Mouse (Mus musculus) frontal cortex, postnatal 36 days (tissue): ENCODE data around the gene Galk2.
A peak's percentile ranks its signal among the peaks of the same experiment; 100 is the strongest.

ENCODE experiments used
- DNase-seq, 2 experiments: peaks; one replicate each; pipeline ENCODE4 v3.0.0; 2022; ENCODE audit warnings: low spot score in 2 of 2

Gene Galk2

GRCm38 (mm10) chr2:125858521-125859280 lies at the start of gene Galk2, which contains the start of gene Cops2:
TSS of gene Galk2 (plus strand) at chr2:125859109.
TSS of gene Cops2 (minus strand) at chr2:125859139.
- peak; percentile 95 to 97 for DNase-seq

GRCm38 (mm10) chr2:125809551-125809950 lies 49.4 kb upstream of the Galk2 start:
- peak; percentile 36 to 73 for DNase-seq

- DNase-seq, result peak in 1 of 2 experiments; percentile 51
Observed at GRCm38 (mm10) chr2:125811332-125811731, 47.6 kb upstream of the Galk2 start.

- no peak for DNase-seq
Observed at GRCm38 (mm10) chr2:125813972-125814595, 44.8 kb upstream of the Galk2 start.

GRCm38 (mm10) chr2:125820397-125820796 lies 38.5 kb upstream of the Galk2 start:
- no peak for DNase-seq

- no peak for DNase-seq
Observed at GRCm38 (mm10) chr2:125826201-125826600, 32.7 kb upstream of the Galk2 start.

DNA sequence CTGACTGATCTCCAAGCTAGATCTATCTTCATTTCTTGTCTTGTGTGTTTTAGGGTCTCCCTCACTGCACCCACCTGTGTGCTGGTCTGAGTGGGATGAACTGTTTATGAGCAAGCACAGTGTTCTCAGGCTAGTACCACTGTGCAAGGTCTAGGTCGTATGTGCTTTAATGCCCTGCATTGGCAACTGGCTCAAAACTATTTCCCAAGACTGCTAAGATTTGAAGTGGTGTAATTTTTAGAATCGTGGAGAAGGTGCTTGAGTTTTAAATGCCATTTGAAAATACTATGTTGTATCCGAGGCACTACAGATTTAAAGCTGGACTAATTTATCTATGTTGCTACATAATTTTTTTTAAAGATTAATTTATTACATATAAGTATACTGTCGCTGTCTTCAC lies 31.0 kb upstream of the Galk2 start:
- DNase-seq, result no peak

- no peak for DNase-seq
Observed at GRCm38 (mm10) chr2:125829924-125830323, 29.0 kb upstream of the Galk2 start.

DNA sequence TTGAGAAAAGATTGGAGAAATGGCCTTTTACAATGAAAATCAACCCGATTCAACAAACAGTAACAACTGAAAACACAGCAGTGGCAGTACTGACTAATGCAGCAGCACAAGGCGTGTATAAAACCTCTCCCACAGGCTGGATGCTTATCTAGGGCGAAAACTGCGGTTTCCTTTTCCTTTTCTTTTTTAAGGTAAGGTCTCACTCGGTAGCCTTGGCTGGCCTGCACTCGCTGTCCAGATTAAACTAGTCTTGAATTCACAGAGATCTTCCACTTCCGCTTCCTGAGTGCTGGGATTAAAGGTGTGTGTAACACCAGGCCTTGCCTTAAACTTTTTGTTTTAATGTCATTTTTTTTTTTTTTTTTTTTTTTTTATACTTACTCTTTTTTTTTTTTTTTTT lies 20.8 kb upstream of the Galk2 start:
- no peak for DNase-seq

DNA sequence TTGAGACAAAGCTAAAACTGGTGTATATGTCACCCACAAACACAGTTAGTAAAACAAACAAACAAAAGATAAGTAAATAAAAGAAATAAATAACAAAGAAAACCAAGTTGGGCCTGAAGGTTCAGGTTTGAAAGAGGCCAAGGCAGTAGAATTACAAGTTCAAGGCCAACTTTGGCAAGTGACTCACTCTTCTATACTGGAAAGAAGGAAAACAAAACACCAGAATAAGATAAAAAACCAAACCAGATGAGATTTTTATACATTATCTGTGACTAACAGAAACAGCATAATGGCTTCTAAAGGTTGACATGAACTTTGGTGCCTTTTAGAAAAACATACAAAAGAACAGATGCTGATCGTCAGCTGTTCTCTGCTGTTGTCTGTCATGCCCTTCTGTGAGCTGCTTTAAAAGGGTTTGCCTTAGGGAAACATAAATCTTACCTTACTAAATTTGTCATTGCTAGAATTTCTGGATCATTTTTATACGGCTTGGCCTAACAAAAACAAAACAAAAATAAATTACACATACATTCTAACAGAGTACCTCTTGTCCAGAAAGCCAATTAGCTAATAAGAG lies 20.1 kb upstream of the Galk2 start:
- DNase-seq, result no peak

GRCm38 (mm10) chr2:125851237-125851636 lies 7.7 kb upstream of the Galk2 start:
- DNase-seq, result no peak

DNA sequence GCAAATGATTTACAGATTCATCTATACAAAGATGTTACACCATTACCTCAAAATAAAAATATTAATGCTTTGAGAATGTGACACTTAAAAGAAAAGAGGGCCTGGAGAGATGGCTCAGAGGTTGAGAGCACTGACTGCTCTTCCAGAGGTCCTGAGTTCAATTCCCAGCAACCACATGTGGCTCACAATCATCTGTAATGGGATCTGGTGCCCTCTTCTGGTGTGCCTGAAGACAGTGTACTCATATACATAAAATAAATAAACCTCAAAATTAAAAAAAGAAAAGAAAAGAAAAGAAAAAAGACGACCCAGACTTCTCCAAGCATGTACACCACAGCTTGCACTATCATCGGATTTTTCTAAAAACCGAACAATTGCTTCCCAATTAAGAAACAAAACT lies 1.2 kb upstream of the Galk2 start:
- DNase-seq, result no peak

DNA sequence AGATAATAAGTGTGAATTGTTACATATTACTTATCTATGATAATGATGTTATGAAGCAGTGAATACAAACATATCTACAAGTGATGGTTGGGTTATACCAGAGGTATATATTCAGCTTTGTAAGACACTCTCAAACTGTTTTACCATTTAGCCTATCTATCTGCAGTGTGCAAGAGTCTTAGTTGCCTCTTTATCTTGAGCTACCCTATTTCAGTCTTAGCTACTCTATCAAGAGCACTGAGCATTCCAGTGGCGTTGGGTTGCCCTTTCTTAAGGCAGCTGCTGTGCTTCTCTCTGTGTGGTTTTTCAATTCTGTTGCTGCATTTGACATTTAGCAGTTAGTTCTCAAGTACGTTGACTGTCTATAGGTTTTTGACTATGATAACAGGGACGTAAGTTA lies 4.9 kb downstream of the Galk2 start:
- DNase-seq, result no peak

DNA sequence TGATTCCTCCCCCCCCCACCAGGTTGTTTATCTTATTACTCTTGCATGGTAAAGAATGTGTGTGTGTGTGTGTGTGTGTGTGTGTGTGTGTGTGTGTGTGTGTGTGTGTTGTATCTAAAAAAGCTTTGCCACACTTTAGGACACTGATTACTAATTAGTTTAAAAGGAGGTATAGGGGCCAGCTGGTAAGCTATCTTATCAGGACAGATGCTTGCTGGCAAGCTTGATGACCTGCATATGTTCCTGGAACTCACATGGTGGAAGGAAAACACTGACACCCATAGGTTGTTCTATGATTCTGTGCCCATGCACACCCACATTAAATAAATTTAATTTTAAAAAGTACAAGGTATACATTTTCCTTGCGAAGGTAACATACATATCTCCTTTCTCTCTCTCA lies 5.6 kb downstream of the Galk2 start:
- DNase-seq, result no peak

- no peak for DNase-seq
Observed at GRCm38 (mm10) chr2:125865585-125865984, 6.7 kb downstream of the Galk2 start.

- DNase-seq, result peak; percentile 45 to 60
Observed at GRCm38 (mm10) chr2:125866058-125866740, 7.3 kb downstream of the Galk2 start.

DNA sequence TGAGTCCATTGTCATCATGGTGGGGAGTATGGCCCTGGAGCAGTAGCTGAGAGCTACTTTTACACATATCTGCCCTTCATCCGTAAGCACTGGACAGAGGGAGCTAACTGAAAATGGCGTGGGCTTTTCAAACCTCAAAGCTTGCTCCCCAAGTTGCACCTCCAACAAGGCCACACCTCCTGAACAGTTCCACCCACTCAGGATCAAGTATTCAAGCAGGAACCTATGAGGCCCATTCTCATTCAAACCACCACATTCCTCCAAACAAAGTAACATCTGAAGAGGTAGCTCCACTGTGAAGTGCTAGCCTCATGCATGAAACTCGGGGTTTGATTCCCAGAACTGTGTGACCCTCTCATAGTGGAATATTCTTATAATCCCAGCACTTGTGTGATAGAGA lies 9.4 kb downstream of the Galk2 start:
- DNase-seq, result no peak

DNA sequence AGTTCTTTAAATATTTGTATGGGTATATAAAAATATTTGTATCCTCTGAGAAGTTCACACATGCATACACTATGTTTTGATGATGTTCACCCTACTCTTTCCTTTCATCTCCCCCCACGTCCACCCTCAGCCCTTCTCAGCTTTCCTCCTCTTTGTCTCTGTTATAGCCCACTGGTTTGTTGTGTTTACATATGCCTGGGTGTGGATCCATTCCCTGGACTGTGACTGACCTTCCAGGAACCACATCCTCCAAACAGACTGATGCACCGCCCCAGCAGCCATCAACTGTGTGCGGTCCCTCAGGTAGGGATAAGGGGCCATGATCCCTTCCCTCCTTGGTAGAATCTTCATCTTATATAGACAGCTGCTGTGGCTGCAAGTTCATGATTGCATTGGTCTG lies 11.2 kb downstream of the Galk2 start:
- no peak for DNase-seq

DNA sequence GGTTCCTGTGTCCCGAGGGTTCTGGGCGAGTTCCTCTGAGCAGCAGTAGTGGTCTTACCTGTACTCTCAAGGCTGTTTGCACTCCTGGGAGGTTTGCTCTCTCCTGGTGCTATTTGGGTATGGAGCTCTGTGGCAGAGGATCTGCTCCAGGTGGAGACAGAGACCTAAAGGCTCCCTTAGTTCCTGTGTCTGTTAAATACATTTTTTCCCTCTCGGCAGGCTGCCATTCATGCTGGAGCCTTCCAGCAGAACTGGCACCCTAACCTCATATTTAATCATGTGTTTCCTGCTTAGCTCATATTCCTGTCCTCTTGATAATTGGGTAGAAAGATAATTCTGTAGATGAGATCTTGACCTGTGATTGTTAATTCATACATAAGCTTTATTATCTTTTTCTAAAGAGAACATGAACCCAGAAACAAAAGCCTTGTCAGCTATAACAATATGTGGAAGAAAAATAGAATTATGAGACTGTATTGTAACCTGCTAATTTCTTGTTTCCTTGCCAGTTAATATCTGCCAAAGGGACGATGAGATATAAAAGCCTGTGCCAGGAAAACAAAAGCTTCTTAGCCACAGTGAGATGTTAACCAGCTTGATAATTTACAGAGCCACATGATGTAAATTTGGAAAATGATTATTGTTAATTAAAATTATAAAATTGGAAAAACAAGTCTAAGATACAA lies 27.1 kb downstream of the Galk2 start:
- no peak for DNase-seq

- DNase-seq, result peak in 1 of 2 experiments; percentile 26
Observed at GRCm38 (mm10) chr2:125893096-125893495, 34.2 kb downstream of the Galk2 start.

DNA sequence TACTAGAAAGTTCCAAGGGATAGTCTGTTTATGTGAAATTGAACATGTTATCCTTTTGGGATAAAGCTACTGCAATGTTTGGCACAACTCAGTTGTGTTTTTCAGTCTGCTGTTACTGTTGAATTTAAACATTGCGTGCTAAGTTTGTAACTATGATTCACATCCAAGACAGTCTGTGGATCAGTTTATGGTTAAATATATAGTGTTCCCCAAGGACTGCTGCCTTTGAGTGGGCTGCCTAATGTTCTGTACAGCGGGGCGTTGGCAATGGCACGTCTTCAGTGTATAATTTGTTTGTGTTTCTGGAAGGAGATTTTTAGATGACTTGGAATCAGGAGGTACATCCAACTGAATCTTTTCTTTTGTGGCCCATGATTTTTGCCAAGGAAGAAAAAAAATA lies 36.2 kb downstream of the Galk2 start:
- peak in 1 of 2 experiments; percentile 5 for DNase-seq

DNA sequence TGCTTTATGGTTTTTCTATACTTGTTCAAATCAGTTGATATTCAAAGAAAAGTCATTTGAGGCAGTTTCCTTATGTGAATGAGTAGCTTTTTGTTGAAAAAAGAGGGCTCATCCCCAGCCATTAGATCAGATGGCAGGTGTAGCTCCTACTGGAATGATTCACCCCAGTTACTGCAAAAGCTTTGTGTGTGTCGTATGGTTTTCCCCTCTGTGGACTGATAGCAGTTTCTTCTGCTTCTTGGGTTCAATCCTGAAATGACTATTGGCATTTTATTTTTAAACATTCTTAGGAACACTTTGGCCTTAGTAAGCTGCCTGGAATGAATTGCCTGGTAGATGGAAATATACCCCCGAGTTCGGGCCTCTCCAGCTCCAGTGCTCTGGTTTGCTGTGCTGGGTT lies 37.4 kb downstream of the Galk2 start:
- no peak for DNase-seq
